Comparison of ENCODE assay signal across 18 mouse cellular contexts in genomic region chr7:89311555-89311954, GRCm38 (mm10).
DNase-seq lines count a peak whose midpoint lies in the region; ATAC-seq and TF ChIP-seq lines count a peak whose summit lies in the region.
"Had no signal": no experiment of that assay in that cellular context is flagged by ENCODE, and none has a peak within 500 bp of the region (broad histone marks: within the 10 kb centered on the region; RNA-seq: fewer than 3 reads in every experiment).

No protein-coding gene starts in this region.

- H3K27ac ChIP-seq in forebrain, postnatal 0 days (ENCODE audit: low read depth, low read length): no peak overlapping the region
- no peak overlapping the region for H3K27ac ChIP-seq in forebrain, embryonic 11.5 days (ENCODE audit: low read depth, low read length)
- H3K27ac ChIP-seq in left cerebral cortex, adult 2 months: no peak overlapping the region
- H3K27ac ChIP-seq: embryonic facial prominence, embryonic 13.5 days; forebrain, embryonic 12.5 days; hindbrain, embryonic 15.5 days; limb, embryonic 15.5 days; neural tube, embryonic 15.5 days had no signal

- H3K27me3 ChIP-seq in forebrain, postnatal 0 days (ENCODE audit: insufficient read depth, low read length): no peaks in the 10 kb centered on the region
- H3K27me3 ChIP-seq in forebrain, embryonic 11.5 days (ENCODE audit: control insufficient read depth, insufficient read depth, low read length): no peaks in the 10 kb centered on the region
- H3K27me3 ChIP-seq: embryonic facial prominence, embryonic 13.5 days; forebrain, embryonic 12.5 days; hindbrain, embryonic 15.5 days; limb, embryonic 15.5 days; neural tube, embryonic 15.5 days had no signal

- peaks cover 4% of the 10 kb centered on the region; the same call in 1 of the 2 replicates for H3K4me1 ChIP-seq in forebrain, postnatal 0 days (ENCODE audit: insufficient read depth)
- H3K4me1 ChIP-seq in forebrain, embryonic 11.5 days (replicated peaks; ENCODE audit: control insufficient read depth, insufficient read depth, low read length): no peaks in the 10 kb centered on the region
- H3K4me1 ChIP-seq: embryonic facial prominence, embryonic 13.5 days; forebrain, embryonic 12.5 days; hindbrain, embryonic 15.5 days; limb, embryonic 15.5 days had no signal

- H3K9ac ChIP-seq in forebrain, postnatal 0 days: no peak overlapping the region
- H3K9ac ChIP-seq in forebrain, embryonic 11.5 days (ENCODE audit: low read length): no peak overlapping the region
- H3K9ac ChIP-seq: embryonic facial prominence, embryonic 13.5 days; forebrain, embryonic 12.5 days; hindbrain, embryonic 15.5 days; limb, embryonic 15.5 days; neural tube, embryonic 15.5 days had no signal

- no peak overlapping the region for H3K4me2 ChIP-seq in forebrain, postnatal 0 days (ENCODE audit: low read depth)
- H3K4me2 ChIP-seq in forebrain, embryonic 11.5 days (ENCODE audit: low read depth, low read length, severe bottlenecking): no peak overlapping the region
- H3K4me2 ChIP-seq: embryonic facial prominence, embryonic 13.5 days; forebrain, embryonic 12.5 days; hindbrain, embryonic 15.5 days; limb, embryonic 15.5 days; midbrain, embryonic 11.5 days; neural tube, embryonic 15.5 days had no signal

- intact Hi-C loops in left cerebral cortex, adult 2 months (cut with DNase I): no loop called here

- no peaks in the 10 kb centered on the region for H3K9me3 ChIP-seq in forebrain, postnatal 0 days (ENCODE audit: low read length)
- H3K9me3 ChIP-seq in forebrain, embryonic 11.5 days (ENCODE audit: control insufficient read depth, low read length): no peaks in the 10 kb centered on the region; the same call in 1 of the 2 replicates
- H3K9me3 ChIP-seq: forebrain, embryonic 12.5 days; hindbrain, embryonic 15.5 days; limb, embryonic 15.5 days; neural tube, embryonic 15.5 days had no signal

- ATAC-seq in forebrain, postnatal 0 days: no peak
- no peak for ATAC-seq in forebrain, embryonic 11.5 days (replicated peaks; ENCODE audit: low FRiP score)

- H3K4me3 ChIP-seq in forebrain, postnatal 0 days (ENCODE audit: low read depth, low read length): no peak overlapping the region
- H3K4me3 ChIP-seq in forebrain, embryonic 11.5 days (ENCODE audit: low read depth, low read length): no peak overlapping the region
- H3K4me3 ChIP-seq in left cerebral cortex, adult 2 months: no peak overlapping the region
- H3K4me3 ChIP-seq: embryonic facial prominence, embryonic 13.5 days; forebrain, embryonic 12.5 days; hindbrain, embryonic 15.5 days; limb, embryonic 15.5 days; neural tube, embryonic 15.5 days had no signal

- no peak for DNase-seq in forebrain, postnatal 0 days
- DNase-seq in forebrain, embryonic 11.5 days (ENCODE audit: low spot score): no peak
- no peak for DNase-seq in left cerebral cortex, adult 2 months (ENCODE audit: extremely low spot score in 1 of 2, low spot score in 2 of 2)
- no peak for DNase-seq in left cerebral cortex, adult 18-20 months (ENCODE audit: low spot score in 2 of 2)
- DNase-seq in B cell, adult 2 months: peak; percentile 18 to 21
- DNase-seq in ZHBTc4 (ENCODE audit: low read depth, low spot score): peak; percentile 66
- DNase-seq in cerebellum, postnatal 25 days: no peak
- no peak for DNase-seq in frontal cortex, postnatal 25 days (ENCODE audit: low spot score in 2 of 2)
- DNase-seq: adrenal gland, adult 2 months; cerebellum, adult 18-20 months; lung, postnatal 14 days; thymus, adult 18-20 months had no signal

- peak; percentile 19; the same call in 1 of the 2 replicates for TF ChIP-seq CTCF in forebrain, postnatal 0 days (IDR thresholded peaks at IDR 0.05; ENCODE audit: low read depth)
- TF ChIP-seq CTCF in left cerebral cortex, adult 2 months (IDR thresholded peaks at IDR 0.05): peak; percentile 26

- H3K36me3 ChIP-seq in forebrain, postnatal 0 days (ENCODE audit: insufficient read depth): no peaks in the 10 kb centered on the region
- H3K36me3 ChIP-seq in forebrain, embryonic 11.5 days (ENCODE audit: control insufficient read depth, insufficient read depth, low read length): no peaks in the 10 kb centered on the region; the same call in 1 of the 2 replicates
- H3K36me3 ChIP-seq: limb, embryonic 15.5 days; neural tube, embryonic 15.5 days had no signal

- WGBS in forebrain, postnatal 0 days: 97% methylated on average over 1 of the region's 1 CpGs
- WGBS in forebrain, embryonic 11.5 days: 97% methylated on average over 1 of the region's 1 CpGs

Comparison
In these comparisons a context has a peak if more than half of its experiments do, and no peak if none do; other contexts are left out.
1. DNase-seq: peak in B cell, adult 2 months (2 of 2) and ZHBTc4 (single experiment); none in forebrain, postnatal 0 days (single experiment), forebrain, embryonic 11.5 days (single experiment), left cerebral cortex, adult 2 months (0 of 2), left cerebral cortex, adult 18-20 months (0 of 2), cerebellum, postnatal 25 days (0 of 2) and frontal cortex, postnatal 25 days (0 of 2).